In genomic region chr4:41192544-41193512, GRCm38 (mm10) we compare ENCODE assay signal across 18 mouse cellular contexts. TPM values are rescaled to one million over a fixed set of nuclear protein-coding genes. Genes with fewer than 3 reads are reported as not detected.
DNase-seq lines count a peak whose midpoint lies in the region; ATAC-seq and TF ChIP-seq lines count a peak whose summit lies in the region.
"Had no signal": no experiment of that assay in that cellular context is flagged by ENCODE, and none has a peak within 500 bp of the region (broad histone marks: within the 10 kb centered on the region; RNA-seq: fewer than 3 reads in every experiment).

No protein-coding gene starts in this region.

- H3K4me1 ChIP-seq in heart, embryonic 13.5 days, result peaks cover 14% of the 10 kb centered on the region
- peaks cover 4% of the 10 kb centered on the region; the same call in 1 of the 2 replicates for H3K4me1 ChIP-seq in heart, embryonic 11.5 days (ENCODE audit: control insufficient read depth, insufficient read depth, low read length)
- H3K4me1 ChIP-seq: heart, embryonic 10.5 days; lung, embryonic 15.5 days had no signal

- no peak overlapping the region for H3K4me3 ChIP-seq in heart, embryonic 13.5 days
- H3K4me3 ChIP-seq in heart, embryonic 11.5 days (ENCODE audit: low read depth, low read length), result no peak overlapping the region
- H3K4me3 ChIP-seq in left cerebral cortex, adult 2 months, result no peak overlapping the region
- H3K4me3 ChIP-seq: heart, embryonic 10.5 days; lung, embryonic 15.5 days had no signal

- H3K4me2 ChIP-seq in heart, embryonic 13.5 days, result no peak overlapping the region
- no peak overlapping the region for H3K4me2 ChIP-seq in heart, embryonic 11.5 days
- H3K4me2 ChIP-seq: lung, embryonic 15.5 days had no signal

- peak overlapping the region; percentile 28; the same call in 1 of the 2 replicates for H3K9ac ChIP-seq in heart, embryonic 13.5 days
- no peak overlapping the region for H3K9ac ChIP-seq in heart, embryonic 11.5 days (ENCODE audit: low read depth, low read length)
- H3K9ac ChIP-seq: lung, embryonic 15.5 days had no signal

- intact Hi-C loops in left cerebral cortex, adult 2 months (cut with DNase I), result no loop called here

- TF ChIP-seq CTCF in left cerebral cortex, adult 2 months (IDR thresholded peaks at IDR 0.05), result no peak

- ATAC-seq in heart, embryonic 13.5 days (ENCODE audit: extremely low read depth, insufficient number of reproducible peaks, low FRiP score, low TSS enrichment), result no peak
- no peak for ATAC-seq in heart, embryonic 11.5 days (replicated peaks; ENCODE audit: insufficient number of reproducible peaks, low FRiP score, low TSS enrichment)
- ATAC-seq in granulocyte monocyte progenitor cell, adult 5-6 weeks (replicated peaks; ENCODE audit: poor library complexity, severe bottlenecking), result peak; percentile 79
- peak; percentile 59 for ATAC-seq in megakaryocyte progenitor cell, adult 5-6 weeks (replicated peaks; ENCODE audit: poor library complexity)
- ATAC-seq: forebrain, embryonic 14.5 days had no signal

- no peaks in the 10 kb centered on the region for H3K27me3 ChIP-seq in heart, embryonic 13.5 days (replicated peaks)
- no peaks in the 10 kb centered on the region for H3K27me3 ChIP-seq in heart, embryonic 11.5 days (ENCODE audit: control insufficient read depth, insufficient read depth, low read length)
- H3K27me3 ChIP-seq: lung, embryonic 15.5 days had no signal

- DNase-seq in 416B (ENCODE audit: low read depth) (peak; percentile 43), adipocyte (ENCODE audit: low spot score) (no peak)
- DNase-seq in left cerebral cortex, adult 2 months (ENCODE audit: extremely low spot score in 1 of 2, low spot score in 2 of 2), result no peak
- DNase-seq in layer of hippocampus, adult 18-20 months (ENCODE audit: low spot score in 2 of 2), result no peak
- DNase-seq: adrenal gland, adult 8-10 months; cerebellum, adult 11-12 months; cerebellum, postnatal 36 days; gastrocnemius, postnatal 14 days; heart, postnatal 36 days; kidney, postnatal 10 days; layer of hippocampus, adult 9-11 months had no signal

- H3K9me3 ChIP-seq in heart, embryonic 13.5 days, result no peaks in the 10 kb centered on the region
- H3K9me3 ChIP-seq in heart, embryonic 11.5 days (replicated peaks; ENCODE audit: control insufficient read depth, low read length), result no peaks in the 10 kb centered on the region
- H3K9me3 ChIP-seq: heart, embryonic 10.5 days; lung, embryonic 15.5 days had no signal

- whole genome bisulfite sequencing in heart, embryonic 13.5 days, result 63% methylated on average over 14 of the region's 14 CpGs
- WGBS in heart, embryonic 11.5 days (ENCODE audit: insufficient replicate concordance), result 63% methylated on average over 14 of the region's 14 CpGs

- 0 out of 2 replicates have a peak overlapping the region, but pooled peaks have one; percentile 20 for H3K27ac ChIP-seq in heart, embryonic 13.5 days (replicated peaks)
- H3K27ac ChIP-seq in heart, embryonic 11.5 days (ENCODE audit: low read depth, low read length), result no peak overlapping the region
- H3K27ac ChIP-seq in left cerebral cortex, adult 2 months, result no peak overlapping the region
- H3K27ac ChIP-seq: heart, embryonic 10.5 days; lung, embryonic 15.5 days had no signal

- H3K36me3 ChIP-seq in heart, embryonic 13.5 days, result peaks cover 99% of the 10 kb centered on the region
- peaks cover 40% of the 10 kb centered on the region for H3K36me3 ChIP-seq in heart, embryonic 11.5 days (ENCODE audit: control insufficient read depth, insufficient read depth, low read length)

RNA-seq across cellular contexts. Expression of gene Ube2r2, which starts 57.3 kb away (rescaled TPM):
- polyA plus RNA-seq in heart, embryonic 13.5 days (2015; fragmentation: Nextera tagmentation; extraction: Ambion mirVana), result 73.3 and 75.3 TPM in 2 replicates
- 75.0 and 75.7 TPM in 2 replicates for polyA plus RNA-seq in heart, embryonic 11.5 days (2014; fragmentation: Nextera tagmentation; extraction: Ambion mirVana)
- 135 and 142 TPM in 2 replicates for total RNA-seq in granulocyte monocyte progenitor cell, adult 5-6 weeks (2014; fragmentation: Nextera tagmentation)
- 26.7 and 28.1 TPM in 2 replicates for total RNA-seq in granulocyte monocyte progenitor cell, adult 5-6 weeks (2017)
- total RNA-seq in megakaryocyte progenitor cell, adult 5-6 weeks (2015), result 131 and 149 TPM in 2 replicates
- total RNA-seq in megakaryocyte progenitor cell, adult 5-6 weeks (2017), result 29.9 and 33.4 TPM in 2 replicates
- total RNA-seq in left cerebral cortex, adult 2 months (2021), result 10 to 100 TPM; 78.8 to 80.9 TPM
- total RNA-seq in layer of hippocampus, adult 18-20 months (2021), result 10 to 100 TPM; 78.4 to 78.6 TPM

Comparison
In these comparisons a context has a peak if more than half of its experiments do, and no peak if none do; other contexts are left out.
1. ATAC-seq: peak in granulocyte monocyte progenitor cell, adult 5-6 weeks (single experiment) and megakaryocyte progenitor cell, adult 5-6 weeks (single experiment); none in heart, embryonic 13.5 days (single experiment) and heart, embryonic 11.5 days (single experiment).